In the genomic region with DNA sequence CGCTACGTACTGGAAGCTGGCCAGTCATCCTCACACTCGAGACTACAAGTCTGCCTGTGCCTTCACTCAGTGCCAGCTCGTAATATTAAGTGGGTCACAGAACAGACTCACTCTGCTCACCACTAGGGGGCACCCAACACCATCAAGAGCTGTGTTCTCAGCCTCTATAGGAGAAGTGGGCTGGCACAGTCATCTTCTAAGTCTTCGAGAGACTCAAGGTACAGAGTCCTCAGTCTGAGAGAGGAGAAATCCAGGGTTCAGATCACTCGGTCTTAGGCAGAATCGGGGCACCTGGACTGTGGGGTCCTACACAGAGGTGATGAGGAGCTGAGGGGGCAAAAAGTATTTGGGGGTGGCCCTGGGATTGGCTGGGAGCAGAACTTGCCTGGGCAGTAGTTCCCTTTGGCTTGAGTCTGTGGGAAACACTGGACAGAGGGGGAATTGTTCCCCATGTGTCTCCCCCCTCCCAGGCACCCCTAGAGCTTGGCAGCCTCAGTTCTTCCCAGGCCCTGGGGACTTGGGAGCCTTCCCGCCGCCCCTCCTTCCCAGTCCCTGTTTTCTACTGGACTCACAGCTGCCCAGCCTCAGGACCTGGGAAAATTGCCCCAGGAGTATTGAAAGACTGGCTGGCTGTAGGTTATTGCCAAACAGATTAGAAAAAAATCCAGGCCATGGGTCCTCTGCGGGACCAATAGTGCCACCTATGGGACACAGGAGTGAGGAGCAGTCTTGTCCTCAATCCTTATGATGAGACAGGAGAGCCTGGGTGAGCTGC, we compare ENCODE assay signal across 8 mouse cellular contexts. TPM values are rescaled to one million over a fixed set of nuclear protein-coding genes. Genes with fewer than 3 reads are reported as not detected.
DNase-seq lines count a peak whose midpoint lies in the region; ATAC-seq and TF ChIP-seq lines count a peak whose summit lies in the region.

No protein-coding gene starts in this region.

- H3K4me3 ChIP-seq in hindbrain, embryonic 15.5 days: no peak overlapping the region

- CTCF ChIA-PET in Patski (lab: Charles Lee): interaction anchor here (0.8 to 5.8 kb wide), 22 partner anchors 9 to 274 kb away, joined by 3 to 120 read pairs (median 4); partner anchors contain the start of genes Apoc1, Apoc4, Apoe and Gm44805

- in situ Hi-C loops in Patski (cut with MboI; ENCODE audit: low pct_unique_long_range_greater_than_20kb): loop anchor here (5.0 kb wide), 1 partner anchor 43 kb away; no protein-coding TSS in a partner anchor

- H3K27ac ChIP-seq in hindbrain, embryonic 15.5 days (replicated peaks): peak overlapping the region; percentile 80

- no peaks in the 10 kb centered on the region for H3K36me3 ChIP-seq in hindbrain, embryonic 15.5 days

- TF ChIP-seq CTCF in Patski (IDR thresholded peaks at IDR 0.05): peak; percentile 94

- H3K9ac ChIP-seq in hindbrain, embryonic 15.5 days: no peak overlapping the region

- peak; percentile 56 for DNase-seq in Patski (ENCODE audit: low read depth, low spot score)
- peak; percentile 96 to 98 for DNase-seq in cerebellum, postnatal 14 days
- DNase-seq in frontal cortex, postnatal 25 days (ENCODE audit: low spot score in 2 of 2): peak; percentile 88 to 92
- peak; percentile 93 for DNase-seq in left cerebral cortex, adult 11 months (ENCODE audit: low spot score)
- DNase-seq in lung, postnatal 4 days: peak; percentile 89 to 94
- DNase-seq in retina, postnatal 7 days (ENCODE audit: low read depth, low spot score): peak; percentile 91
- DNase-seq in urinary bladder, adult 2 months (ENCODE audit: low spot score): peak; percentile 65

- H3K4me2 ChIP-seq in hindbrain, embryonic 15.5 days: peak overlapping the region; percentile 26

- H3K9me3 ChIP-seq in hindbrain, embryonic 15.5 days: no peaks in the 10 kb centered on the region

- WGBS in hindbrain, embryonic 15.5 days: 11% methylated on average over 10 of the region's 10 CpGs

- H3K4me1 ChIP-seq in hindbrain, embryonic 15.5 days (replicated peaks): peaks cover 14% of the 10 kb centered on the region

- peak; percentile 84 for ATAC-seq in Patski
- ATAC-seq in hindbrain, embryonic 15.5 days (ENCODE audit: low FRiP score, low read depth): peak; percentile 69

- POLR2A ChIA-PET in Patski (lab: Charles Lee): interaction anchor here (0.7 to 1.6 kb wide), 4 partner anchors 9 to 50 kb away, joined by 3 to 16 read pairs (median 3); partner anchors contain the start of gene Apoc2

- H3K27me3 ChIP-seq in Patski: no peaks in the 10 kb centered on the region
- no peaks in the 10 kb centered on the region for H3K27me3 ChIP-seq in hindbrain, embryonic 15.5 days

RNA-seq across cellular contexts. Expression of gene Clptm1, which starts 4.3 kb away (rescaled TPM):
- 154 TPM for polyA plus RNA-seq in Patski (2021)
- 134 and 143 TPM in 2 replicates for polyA plus RNA-seq in hindbrain, embryonic 15.5 days (2015; fragmentation: Nextera tagmentation; extraction: Ambion mirVana)
- polyA plus RNA-seq in urinary bladder, adult 2 months (2012; rRNA removed): 54.8 and 64.2 TPM in 2 replicates

RNA-seq across cellular contexts. Expression of gene Apoc2, which starts 8.6 kb away (rescaled TPM):
- polyA plus RNA-seq in Patski (2021): not detected
- polyA plus RNA-seq in hindbrain, embryonic 15.5 days (2015; fragmentation: Nextera tagmentation; extraction: Ambion mirVana): 0.58 and 1.1 TPM in 2 replicates
- 0.86 and 1.1 TPM in 2 replicates for polyA plus RNA-seq in urinary bladder, adult 2 months (2012; rRNA removed)

RNA-seq across cellular contexts. Expression of gene Gm44805, which starts 12.1 kb away (rescaled TPM):
- not detected for polyA plus RNA-seq in Patski (2021)
- polyA plus RNA-seq in hindbrain, embryonic 15.5 days (2015; fragmentation: Nextera tagmentation; extraction: Ambion mirVana): not detected in 2 replicates
- not detected in 2 replicates for polyA plus RNA-seq in urinary bladder, adult 2 months (2012; rRNA removed)

RNA-seq across cellular contexts. Expression of gene Apoc4, which starts 12.1 kb away (rescaled TPM):
- polyA plus RNA-seq in Patski (2021): 0.09 TPM
- not detected in 2 replicates for polyA plus RNA-seq in hindbrain, embryonic 15.5 days (2015; fragmentation: Nextera tagmentation; extraction: Ambion mirVana)
- 0.19 and 0.28 TPM in 2 replicates for polyA plus RNA-seq in urinary bladder, adult 2 months (2012; rRNA removed)

RNA-seq across cellular contexts. Expression of gene Apoc1, which starts 23.3 kb away (rescaled TPM):
- polyA plus RNA-seq in Patski (2021): 1.6 TPM
- 1.9 and 2.3 TPM in 2 replicates for polyA plus RNA-seq in hindbrain, embryonic 15.5 days (2015; fragmentation: Nextera tagmentation; extraction: Ambion mirVana)
- 54.0 and 72.3 TPM in 2 replicates for polyA plus RNA-seq in urinary bladder, adult 2 months (2012; rRNA removed)
